24 mouse cellular contexts compared by ENCODE assay signal in genomic region chr19:12671051-12671450, GRCm38 (mm10). TPM values are rescaled to one million over a fixed set of nuclear protein-coding genes. Genes with fewer than 3 reads are reported as not detected.
A peak's percentile ranks its signal among the peaks of the same experiment; 100 is the strongest.
DNase-seq lines count a peak whose midpoint lies in the region; ATAC-seq and TF ChIP-seq lines count a peak whose summit lies in the region.
"Had no signal": no experiment of that assay in that cellular context is flagged by ENCODE, and none has a peak within 500 bp of the region (broad histone marks: within the 10 kb centered on the region; RNA-seq: fewer than 3 reads in every experiment).

No protein-coding gene starts in this region.

- no peak for TF ChIP-seq CTCF in liver, adult 2 months (IDR thresholded peaks at IDR 0.05; ENCODE audit: low read depth, low read length)

- 31% methylated on average over 4 of the region's 4 CpGs for WGBS in liver, adult 2 months
- WGBS in liver, embryonic 12.5 days (ENCODE audit: insufficient replicate concordance) = 58% methylated on average over 4 of the region's 4 CpGs

- ATAC-seq in liver, embryonic 12.5 days = no peak
- ATAC-seq: activated CD4-positive, CD25-positive, alpha-beta regulatory T cell, adult 4 months; CD4-positive, CD25-positive, alpha-beta regulatory T cell, adult 4 months; Patski had no signal

- H3K4me1 ChIP-seq in liver, adult 2 months (ENCODE audit: control insufficient read depth, insufficient read depth, low read length) = peaks cover 11% of the 10 kb centered on the region; the same call in 1 of the 2 replicates
- H3K4me1 ChIP-seq in liver, embryonic 12.5 days = no peaks in the 10 kb centered on the region

- H3K27ac ChIP-seq in liver, adult 2 months (replicated peaks; ENCODE audit: insufficient read depth, low read depth, low read length) = peak overlapping the region; percentile 84
- H3K27ac ChIP-seq in liver, embryonic 12.5 days = no peak overlapping the region

- H3K36me3 ChIP-seq in liver, adult 2 months (ENCODE audit: control insufficient read depth, insufficient read depth, low read length) = no peaks in the 10 kb centered on the region
- no peaks in the 10 kb centered on the region for H3K36me3 ChIP-seq in liver, embryonic 12.5 days
- H3K36me3 ChIP-seq: G1E had no signal

- no peak overlapping the region for H3K9ac ChIP-seq in liver, adult 2 months (ENCODE audit: low read depth, low read length)
- H3K9ac ChIP-seq in liver, embryonic 12.5 days = no peak overlapping the region

- no peaks in the 10 kb centered on the region for H3K9me3 ChIP-seq in liver, embryonic 12.5 days (replicated peaks)
- H3K9me3 ChIP-seq: G1E had no signal

- H3K4me3 ChIP-seq in liver, adult 2 months (ENCODE audit: insufficient read depth, low read depth, low read length) = no peak overlapping the region
- H3K4me3 ChIP-seq in liver, embryonic 12.5 days = no peak overlapping the region

- no peak overlapping the region for H3K4me2 ChIP-seq in liver, embryonic 12.5 days

- DNase-seq in liver, adult 2 months (ENCODE audit: extremely low read depth, low read depth, low spot score) = peak; percentile 97
- DNase-seq: adrenal gland, adult 2 months; adrenal gland, adult 8-10 months; adrenal gland, postnatal 10 days; adrenal gland, postnatal 14 days; adrenal gland, postnatal 25 days; adrenal gland, postnatal 36 days; B cell, adult 2 months; cerebellum, adult 11 months; cerebellum, adult 11-12 months; cerebellum, adult 18-20 months; cerebellum, adult 2 months had no signal

- TF ChIP-seq POLR2A in liver, adult 2 months (IDR thresholded peaks at IDR 0.05; ENCODE audit: extremely low read depth, insufficient read depth, low read length) = no peak

- H3K27me3 ChIP-seq in liver, adult 2 months (ENCODE audit: control insufficient read depth, insufficient read depth, low read length) = no peaks in the 10 kb centered on the region
- H3K27me3 ChIP-seq in liver, embryonic 12.5 days (replicated peaks) = no peaks in the 10 kb centered on the region
- H3K27me3 ChIP-seq: CH12.LX had no signal

- H3K79me2 ChIP-seq in liver, adult 2 months (ENCODE audit: control insufficient read depth, insufficient read depth, low read length) = no peaks in the 10 kb centered on the region

RNA-seq across cellular contexts. Expression of gene Olfr1442, which starts 0.8 kb away (rescaled TPM):
- 0.28 and 0.40 TPM in 2 replicates for total RNA-seq in liver, adult 2 months (2014; rRNA removed)
- 0.14 TPM in 1 of 2 replicates, not detected in the other for polyA plus RNA-seq in liver, adult 2 months (2012; rRNA removed)
- not detected in 2 replicates for polyA plus RNA-seq in liver, embryonic 12.5 days (2016; fragmentation: Nextera tagmentation; extraction: Ambion mirVana)
- total RNA-seq: adrenal gland, adult 18-20 months; adrenal gland, adult 2 months; adrenal gland, adult 8-10 months; adrenal gland, postnatal 10 days; adrenal gland, postnatal 14 days; adrenal gland, postnatal 25 days; adrenal gland, postnatal 36 days; adrenal gland, postnatal 4 days; CH12.LX; ES-E14; MEL had no signal
- polyA plus RNA-seq: activated CD4-positive, CD25-positive, alpha-beta regulatory T cell, adult 4 months; adrenal gland, adult 2 months; brain, embryonic 14.5 days; C2C12; CD4-positive, CD25-positive, alpha-beta regulatory T cell, adult 4 months; cerebellum, adult 2 months; G1E; Patski had no signal

RNA-seq across cellular contexts. Expression of gene Olfr1443, which starts 6.9 kb away (rescaled TPM):
- 0.09 TPM in 1 of 2 replicates, not detected in the other for total RNA-seq in liver, adult 2 months (2014; rRNA removed)
- 0.05 TPM in 1 of 2 replicates, not detected in the other for polyA plus RNA-seq in liver, adult 2 months (2012; rRNA removed)
- polyA plus RNA-seq in liver, embryonic 12.5 days (2016; fragmentation: Nextera tagmentation; extraction: Ambion mirVana) = not detected in 2 replicates
- total RNA-seq: adrenal gland, adult 18-20 months; adrenal gland, adult 2 months; adrenal gland, adult 8-10 months; adrenal gland, postnatal 10 days; adrenal gland, postnatal 14 days; adrenal gland, postnatal 25 days; adrenal gland, postnatal 36 days; adrenal gland, postnatal 4 days; CH12.LX; ES-E14; MEL had no signal
- polyA plus RNA-seq: activated CD4-positive, CD25-positive, alpha-beta regulatory T cell, adult 4 months; adrenal gland, adult 2 months; brain, embryonic 14.5 days; C2C12; CD4-positive, CD25-positive, alpha-beta regulatory T cell, adult 4 months; cerebellum, adult 2 months; G1E; Patski had no signal

RNA-seq across cellular contexts. Expression of gene Keg1, which starts 24.5 kb away (rescaled TPM):
- total RNA-seq in liver, adult 2 months (2014; rRNA removed) = 146 and 154 TPM in 2 replicates
- 67.6 and 93.4 TPM in 2 replicates for polyA plus RNA-seq in liver, adult 2 months (2012; rRNA removed)
- polyA plus RNA-seq in liver, embryonic 12.5 days (2016; fragmentation: Nextera tagmentation; extraction: Ambion mirVana) = 0.38 and 0.44 TPM in 2 replicates
- total RNA-seq: adrenal gland, postnatal 25 days; adrenal gland, postnatal 36 days; CH12.LX; ES-E14; MEL had no signal
- polyA plus RNA-seq: activated CD4-positive, CD25-positive, alpha-beta regulatory T cell, adult 4 months; adrenal gland, adult 2 months; brain, embryonic 14.5 days; C2C12; CD4-positive, CD25-positive, alpha-beta regulatory T cell, adult 4 months; cerebellum, adult 2 months; G1E had no signal

RNA-seq across cellular contexts. Expression of gene Glyat, which starts 37.9 kb away (rescaled TPM):
- total RNA-seq in liver, adult 2 months (2014; rRNA removed) = 233 and 277 TPM in 2 replicates
- 54.6 and 56.1 TPM in 2 replicates for polyA plus RNA-seq in liver, adult 2 months (2012; rRNA removed)
- polyA plus RNA-seq in liver, embryonic 12.5 days (2016; fragmentation: Nextera tagmentation; extraction: Ambion mirVana) = 0.33 TPM in 1 of 2 replicates, not detected in the other
- total RNA-seq: adrenal gland, adult 8-10 months; adrenal gland, postnatal 25 days; CH12.LX; MEL had no signal
- polyA plus RNA-seq: activated CD4-positive, CD25-positive, alpha-beta regulatory T cell, adult 4 months; adrenal gland, adult 2 months; brain, embryonic 14.5 days; G1E had no signal

Comparison
In these comparisons a context has a peak if more than half of its experiments do, and no peak if none do; other contexts are left out.
1. RNA of gene Keg1, which starts 24.5 kb away (polyA plus RNA-seq): 67.6 to 93.4 TPM in liver, adult 2 months; 0.38 to 0.44 TPM in liver, embryonic 12.5 days; every median in the first group is over 10 times any median in the second.